Mouse (Mus musculus): ENCODE results near the gene Zfp664. TPM values are rescaled to one million over a fixed set of nuclear protein-coding genes. Genes with fewer than 3 reads are reported as not detected.
A peak's percentile ranks its signal among the peaks of the same experiment; 100 is the strongest.

Zfp664 gene
- polyA plus RNA-seq, 1 experiment from 2014 or later: 97.6 TPM

GRCm38 (mm10) chr5:124901675-124902074 is 39.2 kb downstream of the Zfp664 start:
- H3K27ac ChIP-seq (ENCODE audit: low read length): no peak overlapping the region
- no peak overlapping the region for H3K4me2 ChIP-seq (replicated peaks; ENCODE audit: low read depth, low read length)
- no peaks in the 10 kb centered on the region for H3K36me3 ChIP-seq (ENCODE audit: control insufficient read depth, insufficient read depth, low read length)
- H3K4me3 ChIP-seq (ENCODE audit: low read depth, low read length): no peak overlapping the region
- H3K4me1 ChIP-seq (ENCODE audit: control insufficient read depth, insufficient read depth, low read length): peaks cover 11% of the 10 kb centered on the region
- H3K27me3 ChIP-seq (ENCODE audit: control insufficient read depth, insufficient read depth, low read length): no peaks in the 10 kb centered on the region
- H3K9me3 ChIP-seq (ENCODE audit: control insufficient read depth, low read depth, low read length): no peaks in the 10 kb centered on the region
- no peak for ATAC-seq (ENCODE audit: insufficient number of reproducible peaks, insufficient read depth, low FRiP score, low read depth)
- no peak overlapping the region for H3K9ac ChIP-seq (replicated peaks; ENCODE audit: low read depth, low read length)
- WGBS: 93% methylated on average over 6 of the region's 6 CpGs

DNA sequence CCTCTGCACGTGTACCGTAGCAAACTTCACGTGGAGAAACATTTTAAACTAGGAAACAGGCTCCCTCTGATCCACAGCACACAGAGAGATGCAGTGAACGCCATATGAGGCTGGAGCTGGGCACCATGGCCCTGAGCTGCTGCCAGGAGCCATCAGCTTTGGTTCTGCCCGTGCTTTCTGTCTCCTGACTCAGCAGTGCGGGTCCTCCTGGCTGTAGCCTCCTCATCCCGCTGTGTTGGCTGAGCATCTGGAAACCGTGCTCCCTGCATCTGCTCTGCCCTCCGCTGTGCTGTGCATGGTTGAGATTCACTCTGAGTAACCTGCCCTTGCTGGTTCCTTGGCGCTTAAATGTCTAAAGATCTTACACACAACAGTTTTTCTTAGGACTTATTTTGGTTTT is 39.7 kb downstream of the Zfp664 start:
- no peaks in the 10 kb centered on the region for H3K27me3 ChIP-seq (ENCODE audit: control insufficient read depth, insufficient read depth, low read length)
- H3K27ac ChIP-seq (ENCODE audit: low read length): no peak overlapping the region
- no peak overlapping the region for H3K4me3 ChIP-seq (ENCODE audit: low read depth, low read length)
- ATAC-seq (ENCODE audit: insufficient number of reproducible peaks, insufficient read depth, low FRiP score, low read depth): no peak
- H3K9ac ChIP-seq (replicated peaks; ENCODE audit: low read depth, low read length): no peak overlapping the region
- H3K36me3 ChIP-seq (ENCODE audit: control insufficient read depth, insufficient read depth, low read length): no peaks in the 10 kb centered on the region
- no peaks in the 10 kb centered on the region for H3K9me3 ChIP-seq (ENCODE audit: control insufficient read depth, low read depth, low read length)
- H3K4me1 ChIP-seq (ENCODE audit: control insufficient read depth, insufficient read depth, low read length): peaks cover 11% of the 10 kb centered on the region
- H3K4me2 ChIP-seq (replicated peaks; ENCODE audit: low read depth, low read length): no peak overlapping the region
- 80% methylated on average over 10 of the region's 10 CpGs for WGBS

GRCm38 (mm10) chr5:124903852-124904251 is 41.4 kb downstream of the Zfp664 start:
- Histone ChIP-seq H3K9ac (replicated peaks; ENCODE audit: low read depth, low read length) (no peak overlapping the region), H3K4me3 (ENCODE audit: low read depth, low read length) (no peak overlapping the region), H3K36me3 (ENCODE audit: control insufficient read depth, insufficient read depth, low read length) (no peaks in the 10 kb centered on the region), H3K27ac (ENCODE audit: low read length) (no peak overlapping the region), H3K4me2 (replicated peaks; ENCODE audit: low read depth, low read length) (no peak overlapping the region), H3K27me3 (ENCODE audit: control insufficient read depth, insufficient read depth, low read length) (no peaks in the 10 kb centered on the region), H3K4me1 (ENCODE audit: control insufficient read depth, insufficient read depth, low read length) (peaks cover 11% of the 10 kb centered on the region), H3K9me3 (ENCODE audit: control insufficient read depth, low read depth, low read length) (no peaks in the 10 kb centered on the region)
- 81% methylated on average over 4 of the region's 4 CpGs for WGBS
- no peak for ATAC-seq (ENCODE audit: insufficient number of reproducible peaks, insufficient read depth, low FRiP score, low read depth)

DNA sequence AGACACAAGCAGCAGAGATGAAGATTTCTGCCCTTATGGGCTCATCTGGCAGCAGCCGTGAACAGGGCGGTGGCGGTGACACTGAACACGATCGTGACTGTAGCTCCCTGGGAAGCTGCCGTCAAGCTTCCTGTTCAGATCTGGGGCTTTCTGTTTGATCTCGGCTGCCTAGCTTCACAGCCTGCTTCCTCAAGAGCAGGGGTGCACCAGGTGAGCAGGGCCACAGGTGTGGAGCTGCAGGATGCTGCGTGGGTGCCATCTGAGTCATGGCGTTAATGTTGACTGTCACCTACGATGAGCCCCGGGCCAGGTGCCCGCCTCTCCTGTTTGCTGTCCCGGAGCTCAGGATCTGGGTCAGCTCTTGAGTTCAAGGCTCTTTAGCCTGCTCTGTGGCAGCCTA is 44.4 kb downstream of the Zfp664 start:
- Histone ChIP-seq H3K27ac (ENCODE audit: low read length) (no peak overlapping the region), H3K27me3 (ENCODE audit: control insufficient read depth, insufficient read depth, low read length) (no peaks in the 10 kb centered on the region), H3K4me2 (replicated peaks; ENCODE audit: low read depth, low read length) (no peak overlapping the region), H3K9me3 (ENCODE audit: control insufficient read depth, low read depth, low read length) (no peaks in the 10 kb centered on the region), H3K36me3 (ENCODE audit: control insufficient read depth, insufficient read depth, low read length) (no peaks in the 10 kb centered on the region), H3K9ac (replicated peaks; ENCODE audit: low read depth, low read length) (no peak overlapping the region), H3K4me1 (ENCODE audit: control insufficient read depth, insufficient read depth, low read length) (no peaks in the 10 kb centered on the region), H3K4me3 (ENCODE audit: low read depth, low read length) (no peak overlapping the region)
- no peak for ATAC-seq (ENCODE audit: insufficient number of reproducible peaks, insufficient read depth, low FRiP score, low read depth)
- 63% methylated on average over 13 of the region's 13 CpGs for WGBS

DNA sequence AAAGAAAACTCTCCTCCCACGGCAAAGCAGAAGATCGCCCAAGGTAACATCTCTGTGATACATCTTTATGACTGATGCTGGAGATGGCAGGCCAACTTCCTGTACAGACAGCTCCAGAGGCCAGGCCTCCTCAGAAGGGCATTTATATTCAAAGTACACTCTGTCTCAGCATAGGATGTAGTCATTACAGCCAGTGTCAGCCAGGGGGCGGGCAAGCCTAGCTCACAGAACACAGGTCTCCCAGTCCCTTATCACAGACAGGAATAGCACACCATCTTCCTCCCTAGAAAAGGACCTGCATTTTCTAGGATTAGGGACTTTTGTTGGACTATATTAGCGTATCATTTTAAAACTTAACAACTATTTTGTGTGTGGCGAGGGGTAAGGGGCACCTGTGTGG is 46.4 kb downstream of the Zfp664 start:
- no peak overlapping the region for H3K4me2 ChIP-seq (replicated peaks; ENCODE audit: low read depth, low read length)
- H3K9me3 ChIP-seq (ENCODE audit: control insufficient read depth, low read depth, low read length): no peaks in the 10 kb centered on the region
- no peaks in the 10 kb centered on the region for H3K27me3 ChIP-seq (ENCODE audit: control insufficient read depth, insufficient read depth, low read length)
- ATAC-seq (ENCODE audit: insufficient number of reproducible peaks, insufficient read depth, low FRiP score, low read depth): peak; percentile 70; the same call in 1 of the 2 replicates
- H3K4me3 ChIP-seq (ENCODE audit: low read depth, low read length): no peak overlapping the region
- WGBS: 18% methylated on average over 5 of the region's 5 CpGs
- no peak overlapping the region for H3K9ac ChIP-seq (replicated peaks; ENCODE audit: low read depth, low read length)
- no peaks in the 10 kb centered on the region for H3K36me3 ChIP-seq (ENCODE audit: control insufficient read depth, insufficient read depth, low read length)
- no peaks in the 10 kb centered on the region for H3K4me1 ChIP-seq (ENCODE audit: control insufficient read depth, insufficient read depth, low read length)
- H3K27ac ChIP-seq (ENCODE audit: low read length): no peak overlapping the region

DNA sequence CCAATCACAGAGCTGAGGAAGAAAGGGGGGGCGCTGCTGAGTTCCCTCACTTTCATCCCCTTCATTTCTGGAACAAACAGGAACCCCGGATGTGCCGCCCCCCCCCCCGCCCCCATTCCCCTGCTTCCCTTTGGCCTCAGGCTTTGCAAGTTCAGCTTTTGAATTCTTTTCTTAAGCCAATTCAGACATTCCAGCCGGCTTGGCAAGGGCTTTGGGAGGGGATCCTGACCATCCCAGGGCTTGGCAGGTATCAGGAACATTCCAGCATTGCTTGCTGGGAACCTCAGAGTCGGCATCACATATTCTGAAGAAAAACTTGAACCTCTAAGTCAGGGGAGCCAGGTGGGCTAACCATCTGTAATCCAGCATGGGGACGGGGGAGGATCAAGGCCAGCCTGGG is 49.8 kb downstream of the Zfp664 start:
- ATAC-seq (ENCODE audit: insufficient number of reproducible peaks, insufficient read depth, low FRiP score, low read depth): no peak
- Histone ChIP-seq H3K4me2 (replicated peaks; ENCODE audit: low read depth, low read length) (no peak overlapping the region), H3K9me3 (ENCODE audit: control insufficient read depth, low read depth, low read length) (no peaks in the 10 kb centered on the region), H3K27ac (ENCODE audit: low read length) (no peak overlapping the region), H3K4me1 (ENCODE audit: control insufficient read depth, insufficient read depth, low read length) (no peaks in the 10 kb centered on the region), H3K9ac (replicated peaks; ENCODE audit: low read depth, low read length) (no peak overlapping the region), H3K4me3 (ENCODE audit: low read depth, low read length) (no peak overlapping the region), H3K36me3 (ENCODE audit: control insufficient read depth, insufficient read depth, low read length) (no peaks in the 10 kb centered on the region), H3K27me3 (ENCODE audit: control insufficient read depth, insufficient read depth, low read length) (no peaks in the 10 kb centered on the region)
- WGBS: 60% methylated on average over 7 of the region's 7 CpGs

- H3K4me3 ChIP-seq (ENCODE audit: low read depth, low read length): no peak overlapping the region
- ATAC-seq (ENCODE audit: insufficient number of reproducible peaks, insufficient read depth, low FRiP score, low read depth): no peak
- no peaks in the 10 kb centered on the region for H3K9me3 ChIP-seq (ENCODE audit: control insufficient read depth, low read depth, low read length)
- H3K36me3 ChIP-seq (ENCODE audit: control insufficient read depth, insufficient read depth, low read length): no peaks in the 10 kb centered on the region
- no peaks in the 10 kb centered on the region for H3K4me1 ChIP-seq (ENCODE audit: control insufficient read depth, insufficient read depth, low read length)
- 50% methylated on average over 20 of the region's 20 CpGs for WGBS
- H3K9ac ChIP-seq (replicated peaks; ENCODE audit: low read depth, low read length): no peak overlapping the region
- no peaks in the 10 kb centered on the region for H3K27me3 ChIP-seq (ENCODE audit: control insufficient read depth, insufficient read depth, low read length)
- H3K27ac ChIP-seq (ENCODE audit: low read length): no peak overlapping the region
- H3K4me2 ChIP-seq (replicated peaks; ENCODE audit: low read depth, low read length): no peak overlapping the region
These were observed 50.7 kb downstream of the Zfp664 start for GRCm38 (mm10) chr5:124912946-124913933.

- Histone ChIP-seq H3K27ac (ENCODE audit: low read length) (no peak overlapping the region), H3K9ac (replicated peaks; ENCODE audit: low read depth, low read length) (no peak overlapping the region), H3K4me2 (replicated peaks; ENCODE audit: low read depth, low read length) (no peak overlapping the region), H3K36me3 (ENCODE audit: control insufficient read depth, insufficient read depth, low read length) (no peaks in the 10 kb centered on the region), H3K9me3 (ENCODE audit: control insufficient read depth, low read depth, low read length) (no peaks in the 10 kb centered on the region), H3K4me3 (ENCODE audit: low read depth, low read length) (no peak overlapping the region), H3K27me3 (ENCODE audit: control insufficient read depth, insufficient read depth, low read length) (no peaks in the 10 kb centered on the region), H3K4me1 (ENCODE audit: control insufficient read depth, insufficient read depth, low read length) (peaks cover 9% of the 10 kb centered on the region; the same call in 1 of the 2 replicates)
- ATAC-seq (ENCODE audit: insufficient number of reproducible peaks, insufficient read depth, low FRiP score, low read depth): no peak
- WGBS: 73% methylated on average over 3 of the region's 3 CpGs
These were observed 57.3 kb downstream of the Zfp664 start for GRCm38 (mm10) chr5:124919798-124920197.

Measured in stomach, embryonic 14.5 days (tissue).